Mouse (Mus musculus): Measurements from ENCODE around the gene Fam205a2.
"Not testable (repeated sequence)": the region's sequence is repeated elsewhere in the genome, so short reads cannot be mapped to it uniquely, and the experiment has no call there.

Fam205a2 gene

DNA sequence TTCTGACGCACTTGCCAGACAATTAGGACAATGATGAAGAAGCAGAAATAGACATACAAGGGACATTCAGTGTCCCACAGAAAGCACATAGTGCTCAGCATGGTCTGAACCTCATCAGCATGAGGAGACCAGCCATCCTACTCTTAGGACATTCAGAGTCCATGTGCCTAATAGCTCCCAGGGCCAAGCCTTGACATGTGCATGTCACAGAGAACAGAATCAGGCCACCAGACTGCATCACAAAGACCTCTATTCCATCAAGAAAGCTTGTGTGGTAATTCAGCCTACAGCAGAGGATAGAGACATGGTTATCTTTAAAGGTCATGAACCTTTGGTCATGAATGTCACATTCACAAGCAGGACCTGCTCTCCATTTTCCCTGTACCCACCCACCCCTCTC, at the start of gene Fam205a2:
TSS of gene Fam205a2 (minus strand) at position 101 of the 400 bp plus-strand sequence.
- not testable (repeated sequence) for DNase-seq (ENCODE audit: low spot score)
